Mouse (Mus musculus) hematopoietic multipotent progenitor cell, adult 10-12 weeks (in vitro differentiated cells): ENCODE data around the gene Gm28710. TPM values are rescaled to one million over a fixed set of nuclear protein-coding genes. Genes with fewer than 3 reads are reported as not detected.

ENCODE experiments used
- polyA plus RNA-seq: library from polyadenylated mRNA; stranded (reverse); fragments of >175 nt; gene quantifications from 2 replicates; pipeline ENCODE4 v1.2.3, GENCODE M21; 2012; ENCODE audit warnings: low replicate concordance

Gene Gm28710
- polyA plus RNA-seq, result not detected in 2 replicates

GRCm38 (mm10) chr5:16791243-16791860 is at the start of gene Gm28710:
TSS of gene Gm28710 (plus strand) at chr5:16791810.

Other genes starting within 250 kb of the Gm28710 start
- gene Hgf, start 238.3 kb upstream of the Gm28710 start, polyA plus RNA-seq, result 0.13 and 0.23 TPM in 2 replicates